Mouse (Mus musculus): ENCODE data around the gene Ndufc2. TPM values are rescaled to one million over a fixed set of nuclear protein-coding genes. Genes with fewer than 3 reads are reported as not detected.
"Not testable (repeated sequence)": the region's sequence is repeated elsewhere in the genome, so short reads cannot be mapped to it uniquely, and the experiment has no call there.

Ndufc2 gene
- polyA plus RNA-seq, 1 experiment from 2014 or later, result 384 TPM

- Histone ChIP-seq H3K4me3 (no peak overlapping the region), H3K9ac (no peak overlapping the region), H3K4me1 (no peaks in the 10 kb centered on the region), H3K36me3 (replicated peaks) (no peaks in the 10 kb centered on the region), H3K4me2 (no peak overlapping the region), H3K9me3 (no peaks in the 10 kb centered on the region), H3K27me3 (replicated peaks) (no peaks in the 10 kb centered on the region), H3K27ac (peak overlapping the region; percentile 82)
- ATAC-seq (replicated peaks), result peak; percentile 94
- WGBS, result 23% methylated on average over 6 of the region's 6 CpGs
These were observed 46.5 kb downstream of the Ndufc2 start for GRCm38 (mm10) chr7:97446171-97446925.

- Histone ChIP-seq H3K4me1 (no peaks in the 10 kb centered on the region), H3K27ac (peak overlapping the region; percentile 82), H3K4me2 (no peak overlapping the region), H3K9me3 (no peaks in the 10 kb centered on the region), H3K36me3 (replicated peaks) (no peaks in the 10 kb centered on the region), H3K4me3 (no peak overlapping the region), H3K9ac (no peak overlapping the region), H3K27me3 (replicated peaks) (no peaks in the 10 kb centered on the region)
- 46% methylated on average over 6 of the region's 6 CpGs for WGBS
- ATAC-seq (replicated peaks), result peak; percentile 69
These were observed 47.3 kb downstream of the Ndufc2 start for GRCm38 (mm10) chr7:97447050-97447531.

GRCm38 (mm10) chr7:97451023-97451422 is 51.2 kb downstream of the Ndufc2 start, which contains the start of gene Kctd14:
Kctd14 (plus strand) TSS chr7:97451323.
- H3K4me2 ChIP-seq; H3K27ac ChIP-seq; H3K27me3 ChIP-seq (replicated peaks); H3K9ac ChIP-seq; H3K4me1 ChIP-seq; H3K4me3 ChIP-seq; H3K9me3 ChIP-seq; H3K36me3 ChIP-seq (replicated peaks); ATAC-seq (replicated peaks): not testable (repeated sequence)
- WGBS, result 79% methylated on average over 2 of the region's 2 CpGs

GRCm38 (mm10) chr7:97452196-97452595 is 52.4 kb downstream of the Ndufc2 start:
- H3K27ac ChIP-seq, result no peak overlapping the region
- no peak overlapping the region for H3K9ac ChIP-seq
- no peaks in the 10 kb centered on the region for H3K36me3 ChIP-seq (replicated peaks)
- 73% methylated on average over 6 of the region's 6 CpGs for WGBS
- H3K27me3 ChIP-seq (replicated peaks), result no peaks in the 10 kb centered on the region
- no peak for ATAC-seq (replicated peaks)
- H3K4me2 ChIP-seq, result no peak overlapping the region
- H3K4me3 ChIP-seq, result no peak overlapping the region
- H3K9me3 ChIP-seq, result no peaks in the 10 kb centered on the region
- peaks cover 5% of the 10 kb centered on the region; the same call in 1 of the 2 replicates for H3K4me1 ChIP-seq

- no peaks in the 10 kb centered on the region for H3K27me3 ChIP-seq (replicated peaks)
- no peaks in the 10 kb centered on the region for H3K9me3 ChIP-seq
- H3K4me3 ChIP-seq, result peak overlapping the region; percentile 17
- 8% methylated on average over 27 of the region's 27 CpGs for WGBS
- no peak overlapping the region for H3K27ac ChIP-seq
- no peak for ATAC-seq (replicated peaks)
- no peaks in the 10 kb centered on the region for H3K36me3 ChIP-seq (replicated peaks)
- peak overlapping the region; percentile 47 for H3K4me2 ChIP-seq
- 0 out of 2 replicates have a peak overlapping the region, but pooled peaks have one; percentile 5 for H3K9ac ChIP-seq
- peaks cover 5% of the 10 kb centered on the region; the same call in 1 of the 2 replicates for H3K4me1 ChIP-seq
These were observed 53.5 kb downstream of the Ndufc2 start for GRCm38 (mm10) chr7:97453141-97453921.

GRCm38 (mm10) chr7:97454795-97455194 is 55.0 kb downstream of the Ndufc2 start:
- 94% methylated on average over 10 of the region's 10 CpGs for WGBS
- Histone ChIP-seq H3K4me3 (no peak overlapping the region), H3K4me1 (peaks cover 5% of the 10 kb centered on the region; the same call in 1 of the 2 replicates), H3K27ac (no peak overlapping the region), H3K27me3 (replicated peaks) (no peaks in the 10 kb centered on the region), H3K4me2 (no peak overlapping the region), H3K9ac (no peak overlapping the region), H3K36me3 (replicated peaks) (no peaks in the 10 kb centered on the region), H3K9me3 (no peaks in the 10 kb centered on the region)
- no peak for ATAC-seq (replicated peaks)

- peaks cover 5% of the 10 kb centered on the region; the same call in 1 of the 2 replicates for H3K4me1 ChIP-seq
- H3K27ac ChIP-seq, result no peak overlapping the region
- 81% methylated on average over 3 of the region's 3 CpGs for WGBS
- no peak overlapping the region for H3K9ac ChIP-seq
- H3K36me3 ChIP-seq (replicated peaks), result no peaks in the 10 kb centered on the region
- no peak overlapping the region for H3K4me3 ChIP-seq
- no peak for ATAC-seq (replicated peaks)
- H3K27me3 ChIP-seq (replicated peaks), result no peaks in the 10 kb centered on the region
- H3K9me3 ChIP-seq, result no peaks in the 10 kb centered on the region
- no peak overlapping the region for H3K4me2 ChIP-seq
These were observed 55.8 kb downstream of the Ndufc2 start for GRCm38 (mm10) chr7:97455577-97455976.

Other genes with a start within 250 kb of the Ndufc2 start
- 4.8 and 5.3 TPM in 2 replicates for gene Usp35, start 68.0 kb upstream of the Ndufc2 start, polyA plus RNA-seq (2015; fragmentation: Nextera tagmentation; extraction: Ambion mirVana)
- gene Kctd21, start 67.7 kb upstream of the Ndufc2 start, polyA plus RNA-seq (2015; fragmentation: Nextera tagmentation; extraction: Ambion mirVana), result 8.1 and 8.3 TPM in 2 replicates
- 12.9 and 14.2 TPM in 2 replicates for gene Alg8, start 28.4 kb upstream of the Ndufc2 start, polyA plus RNA-seq (2015; fragmentation: Nextera tagmentation; extraction: Ambion mirVana)
- 1.7 and 1.9 TPM in 2 replicates for gene Thrsp, start 17.7 kb downstream of the Ndufc2 start, polyA plus RNA-seq (2015; fragmentation: Nextera tagmentation; extraction: Ambion mirVana)
- 1.1 and 1.2 TPM in 2 replicates for gene Kctd14, start 51.3 kb downstream of the Ndufc2 start, polyA plus RNA-seq (2015; fragmentation: Nextera tagmentation; extraction: Ambion mirVana)
- 40.7 and 48.3 TPM in 2 replicates for gene Ints4, start 81.0 kb downstream of the Ndufc2 start, polyA plus RNA-seq (2015; fragmentation: Nextera tagmentation; extraction: Ambion mirVana)
- gene Aamdc, start 179.5 kb downstream of the Ndufc2 start, polyA plus RNA-seq (2015; fragmentation: Nextera tagmentation; extraction: Ambion mirVana), result 54.1 and 60.7 TPM in 2 replicates
- gene Rsf1, start 179.9 kb downstream of the Ndufc2 start, polyA plus RNA-seq (2015; fragmentation: Nextera tagmentation; extraction: Ambion mirVana), result 29.2 and 30.1 TPM in 2 replicates

All from midbrain, embryonic 15.5 days (tissue).